Mouse (Mus musculus): Measurements from ENCODE around the gene Aqp2. TPM values are rescaled to one million over a fixed set of nuclear protein-coding genes. Genes with fewer than 3 reads are reported as not detected.
A peak's percentile ranks its signal among the peaks of the same experiment; 100 is the strongest.

Gene Aqp2
- polyA plus RNA-seq, 1 experiment from 2014 or later, result not detected

- peak; percentile 61 for ATAC-seq
These were observed 28.7 kb downstream of the Aqp2 start for GRCm38 (mm10) chr15:99607388-99608113.

DNA sequence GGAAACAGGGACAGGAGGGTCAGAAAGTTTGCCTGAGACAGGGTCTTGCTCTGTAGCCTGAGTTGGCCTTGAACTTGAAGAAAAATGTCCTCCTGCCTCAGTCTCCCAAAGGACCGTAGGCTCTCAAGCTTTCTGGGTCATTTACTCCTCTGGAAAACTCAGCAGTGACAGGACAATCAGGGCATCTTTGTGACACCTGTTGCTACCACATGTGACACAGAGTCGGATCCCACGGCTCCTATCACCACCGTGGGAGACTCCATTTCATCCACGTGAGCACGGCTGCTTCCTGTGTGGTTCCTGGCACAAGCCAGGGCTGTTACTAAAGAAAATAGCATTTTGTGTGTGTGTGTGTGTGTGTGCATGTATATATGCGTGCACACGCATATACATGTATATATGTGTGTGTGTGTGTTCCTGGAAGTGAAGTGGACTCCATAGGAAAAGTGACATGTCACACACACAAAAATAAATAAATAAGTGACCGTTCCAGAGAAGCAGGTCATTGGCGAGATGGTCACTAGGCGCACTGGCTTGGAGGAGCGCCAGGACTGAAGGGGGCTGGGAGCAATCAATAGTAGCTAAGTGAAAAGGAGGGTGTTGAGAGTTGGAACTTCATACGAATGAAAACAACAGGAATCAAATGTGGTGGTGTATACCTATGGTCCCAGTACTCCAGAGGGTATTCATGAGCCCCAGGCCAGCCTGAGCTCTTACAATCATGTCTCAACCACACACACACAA is 29.7 kb downstream of the Aqp2 start:
- H3K4me3 ChIP-seq (replicated peaks; ENCODE audit: low read length), result no peak overlapping the region
- H3K27me3 ChIP-seq (replicated peaks; ENCODE audit: control insufficient read depth, insufficient read depth, low read length), result no peaks in the 10 kb centered on the region
- no peak overlapping the region for H3K4me2 ChIP-seq (ENCODE audit: low read length)
- no peak overlapping the region for H3K9ac ChIP-seq (replicated peaks; ENCODE audit: low read depth, low read length)
- ATAC-seq, result no peak
- H3K4me1 ChIP-seq (replicated peaks; ENCODE audit: control insufficient read depth, insufficient read depth, low read length), result peaks cover 20% of the 10 kb centered on the region
- 76% methylated on average over 13 of the region's 13 CpGs for WGBS
- H3K36me3 ChIP-seq (ENCODE audit: control insufficient read depth, insufficient read depth), result no peaks in the 10 kb centered on the region
- H3K27ac ChIP-seq (ENCODE audit: low read length), result no peak overlapping the region
- H3K9me3 ChIP-seq (ENCODE audit: control insufficient read depth, low read length), result no peaks in the 10 kb centered on the region

More at GRCm38 (mm10) chr15:99607388-99608113, 28.7 kb downstream of the Aqp2 start:
- Histone ChIP-seq H3K4me1 (replicated peaks; ENCODE audit: control insufficient read depth, insufficient read depth, low read length) (peaks cover 20% of the 10 kb centered on the region), H3K27ac (ENCODE audit: low read length) (no peak overlapping the region), H3K9me3 (ENCODE audit: control insufficient read depth, low read length) (no peaks in the 10 kb centered on the region), H3K4me2 (ENCODE audit: low read length) (no peak overlapping the region), H3K36me3 (ENCODE audit: control insufficient read depth, insufficient read depth) (no peaks in the 10 kb centered on the region), H3K9ac (replicated peaks; ENCODE audit: low read depth, low read length) (no peak overlapping the region), H3K4me3 (replicated peaks; ENCODE audit: low read length) (no peak overlapping the region), H3K27me3 (replicated peaks; ENCODE audit: control insufficient read depth, insufficient read depth, low read length) (no peaks in the 10 kb centered on the region)
- 11% methylated on average over 10 of the region's 10 CpGs for WGBS

- ATAC-seq, result no peak
- H3K9ac ChIP-seq (replicated peaks; ENCODE audit: low read depth, low read length), result no peak overlapping the region
- H3K27me3 ChIP-seq (replicated peaks; ENCODE audit: control insufficient read depth, insufficient read depth, low read length), result no peaks in the 10 kb centered on the region
- no peaks in the 10 kb centered on the region for H3K9me3 ChIP-seq (ENCODE audit: control insufficient read depth, low read length)
- no peaks in the 10 kb centered on the region for H3K36me3 ChIP-seq (ENCODE audit: control insufficient read depth, insufficient read depth)
- H3K27ac ChIP-seq (ENCODE audit: low read length), result no peak overlapping the region
- H3K4me1 ChIP-seq (replicated peaks; ENCODE audit: control insufficient read depth, insufficient read depth, low read length), result peaks cover 25% of the 10 kb centered on the region
- WGBS, result 57% methylated on average over 7 of the region's 7 CpGs
- H3K4me2 ChIP-seq (ENCODE audit: low read length), result no peak overlapping the region
- no peak overlapping the region for H3K4me3 ChIP-seq (replicated peaks; ENCODE audit: low read length)
These were observed 32.7 kb downstream of the Aqp2 start for GRCm38 (mm10) chr15:99611563-99611962.

GRCm38 (mm10) chr15:99614273-99614672 is 35.4 kb downstream of the Aqp2 start:
- Histone ChIP-seq H3K4me2 (ENCODE audit: low read length) (no peak overlapping the region), H3K36me3 (ENCODE audit: control insufficient read depth, insufficient read depth) (no peaks in the 10 kb centered on the region), H3K4me1 (replicated peaks; ENCODE audit: control insufficient read depth, insufficient read depth, low read length) (peaks cover 15% of the 10 kb centered on the region), H3K27me3 (replicated peaks; ENCODE audit: control insufficient read depth, insufficient read depth, low read length) (no peaks in the 10 kb centered on the region), H3K9me3 (ENCODE audit: control insufficient read depth, low read length) (no peaks in the 10 kb centered on the region), H3K4me3 (replicated peaks; ENCODE audit: low read length) (no peak overlapping the region), H3K9ac (replicated peaks; ENCODE audit: low read depth, low read length) (no peak overlapping the region), H3K27ac (ENCODE audit: low read length) (no peak overlapping the region)
- no peak for ATAC-seq
- 60% methylated on average over 13 of the region's 13 CpGs for WGBS

- Histone ChIP-seq H3K4me3 (replicated peaks; ENCODE audit: low read length) (no peak overlapping the region), H3K9ac (replicated peaks; ENCODE audit: low read depth, low read length) (no peak overlapping the region), H3K9me3 (ENCODE audit: control insufficient read depth, low read length) (no peaks in the 10 kb centered on the region), H3K4me1 (replicated peaks; ENCODE audit: control insufficient read depth, insufficient read depth, low read length) (peaks cover 17% of the 10 kb centered on the region), H3K36me3 (ENCODE audit: control insufficient read depth, insufficient read depth) (no peaks in the 10 kb centered on the region), H3K27ac (ENCODE audit: low read length) (no peak overlapping the region), H3K4me2 (ENCODE audit: low read length) (peak overlapping the region; percentile 18; the same call in 1 of the 2 replicates), H3K27me3 (replicated peaks; ENCODE audit: control insufficient read depth, insufficient read depth, low read length) (no peaks in the 10 kb centered on the region)
- WGBS, result 2% methylated on average over 12 of the region's 12 CpGs
- peak; percentile 43 for ATAC-seq
These were observed 35.9 kb downstream of the Aqp2 start for GRCm38 (mm10) chr15:99614753-99615152.

GRCm38 (mm10) chr15:99615246-99615645 is 36.4 kb downstream of the Aqp2 start:
- H3K4me2 ChIP-seq (ENCODE audit: low read length), result no peak overlapping the region
- H3K27ac ChIP-seq (ENCODE audit: low read length), result no peak overlapping the region
- no peaks in the 10 kb centered on the region for H3K36me3 ChIP-seq (ENCODE audit: control insufficient read depth, insufficient read depth)
- ATAC-seq, result no peak; the same call in 1 of the 2 replicates
- no peaks in the 10 kb centered on the region for H3K9me3 ChIP-seq (ENCODE audit: control insufficient read depth, low read length)
- no peak overlapping the region for H3K9ac ChIP-seq (replicated peaks; ENCODE audit: low read depth, low read length)
- H3K4me3 ChIP-seq (replicated peaks; ENCODE audit: low read length), result no peak overlapping the region
- H3K4me1 ChIP-seq (replicated peaks; ENCODE audit: control insufficient read depth, insufficient read depth, low read length), result peaks cover 17% of the 10 kb centered on the region
- 29% methylated on average over 9 of the region's 9 CpGs for whole genome bisulfite sequencing
- no peaks in the 10 kb centered on the region for H3K27me3 ChIP-seq (replicated peaks; ENCODE audit: control insufficient read depth, insufficient read depth, low read length)

GRCm38 (mm10) chr15:99618595-99618994 is 39.7 kb downstream of the Aqp2 start:
- H3K27me3 ChIP-seq (replicated peaks; ENCODE audit: control insufficient read depth, insufficient read depth, low read length), result no peaks in the 10 kb centered on the region
- ATAC-seq, result no peak
- no peaks in the 10 kb centered on the region for H3K36me3 ChIP-seq (ENCODE audit: control insufficient read depth, insufficient read depth)
- no peaks in the 10 kb centered on the region for H3K9me3 ChIP-seq (ENCODE audit: control insufficient read depth, low read length)
- H3K4me3 ChIP-seq (replicated peaks; ENCODE audit: low read length), result no peak overlapping the region
- no peak overlapping the region for H3K9ac ChIP-seq (replicated peaks; ENCODE audit: low read depth, low read length)
- H3K27ac ChIP-seq (ENCODE audit: low read length), result no peak overlapping the region
- no peak overlapping the region for H3K4me2 ChIP-seq (ENCODE audit: low read length)
- peaks cover 19% of the 10 kb centered on the region for H3K4me1 ChIP-seq (replicated peaks; ENCODE audit: control insufficient read depth, insufficient read depth, low read length)
- WGBS, result 81% methylated on average over 3 of the region's 3 CpGs

DNA sequence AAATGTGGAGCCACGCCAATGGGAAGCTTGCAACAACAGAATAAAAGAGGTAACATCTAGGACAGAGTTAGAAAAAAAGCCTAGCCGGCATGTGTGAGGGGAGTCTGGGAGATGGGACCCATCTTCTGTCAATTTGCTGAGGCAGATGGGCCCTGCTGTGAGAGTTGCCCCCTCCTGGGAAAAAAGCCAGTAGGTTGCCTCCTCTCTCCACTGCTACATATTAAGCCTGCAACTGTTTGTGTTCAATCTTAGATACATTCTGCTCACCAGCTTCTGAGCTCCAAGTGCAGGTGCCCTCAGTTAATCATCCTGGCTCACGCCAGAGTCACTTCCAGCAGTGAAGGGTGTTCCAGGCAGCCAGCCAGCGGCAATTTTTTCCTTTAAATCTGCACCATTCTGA is 41.0 kb downstream of the Aqp2 start:
- Histone ChIP-seq H3K9me3 (ENCODE audit: control insufficient read depth, low read length) (no peaks in the 10 kb centered on the region), H3K36me3 (ENCODE audit: control insufficient read depth, insufficient read depth) (0 out of 2 replicates have a peak, but pooled peaks cover 1% of the 10 kb centered on the region), H3K4me3 (replicated peaks; ENCODE audit: low read length) (no peak overlapping the region), H3K4me2 (ENCODE audit: low read length) (no peak overlapping the region), H3K27ac (ENCODE audit: low read length) (no peak overlapping the region), H3K27me3 (replicated peaks; ENCODE audit: control insufficient read depth, insufficient read depth, low read length) (no peaks in the 10 kb centered on the region), H3K4me1 (replicated peaks; ENCODE audit: control insufficient read depth, insufficient read depth, low read length) (peaks cover 12% of the 10 kb centered on the region), H3K9ac (replicated peaks; ENCODE audit: low read depth, low read length) (no peak overlapping the region)
- WGBS, result 58% methylated on average over 4 of the region's 4 CpGs
- 0 out of 2 replicates have a peak, but pooled peaks have one; percentile 45 for ATAC-seq

DNA sequence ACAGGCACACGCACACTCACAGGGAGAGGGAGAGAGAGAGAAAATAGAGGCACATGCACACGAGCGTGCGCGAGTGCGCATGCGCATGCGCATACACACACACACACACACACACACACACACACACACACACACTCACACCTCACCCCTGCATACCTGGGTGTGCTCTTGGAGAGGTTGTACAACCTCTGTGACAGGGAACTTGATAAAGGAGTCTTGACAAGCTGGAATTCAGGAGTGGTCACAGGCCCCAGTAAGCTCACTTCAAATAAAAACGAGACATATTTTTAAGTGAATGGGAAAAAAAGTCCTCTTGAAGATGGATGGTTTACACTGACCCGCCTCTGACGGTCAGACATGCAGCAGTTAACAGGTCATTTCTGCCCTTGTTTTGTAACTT is 43.2 kb downstream of the Aqp2 start:
- Histone ChIP-seq H3K9ac (replicated peaks; ENCODE audit: low read depth, low read length) (no peak overlapping the region), H3K27ac (ENCODE audit: low read length) (no peak overlapping the region), H3K27me3 (replicated peaks; ENCODE audit: control insufficient read depth, insufficient read depth, low read length) (no peaks in the 10 kb centered on the region), H3K36me3 (ENCODE audit: control insufficient read depth, insufficient read depth) (peaks cover 7% of the 10 kb centered on the region; the same call in 1 of the 2 replicates), H3K4me3 (replicated peaks; ENCODE audit: low read length) (no peak overlapping the region), H3K4me2 (ENCODE audit: low read length) (no peak overlapping the region), H3K4me1 (replicated peaks; ENCODE audit: control insufficient read depth, insufficient read depth, low read length) (peaks cover 4% of the 10 kb centered on the region; the same call in 1 of the 2 replicates), H3K9me3 (ENCODE audit: control insufficient read depth, low read length) (no peaks in the 10 kb centered on the region)
- 95% methylated on average over 11 of the region's 11 CpGs for WGBS
- no peak for ATAC-seq

Data from forebrain, embryonic 16.5 days (tissue).